Mouse (Mus musculus) intestine, embryonic 14.5 days (tissue): Measurements from ENCODE around the gene Rufy2. TPM values are rescaled to one million over a fixed set of nuclear protein-coding genes. Genes with fewer than 3 reads are reported as not detected.
A peak's percentile ranks its signal among the peaks of the same experiment; 100 is the strongest.

Source experiments
- ATAC-seq: fragments of 200-750 bp; cut with Nextera tagmentation; replicated peaks from 2 replicates; pipeline ENCODE4 v1.8.0; 2017; ENCODE audit warnings: low read depth, moderate number of reproducible peaks, moderate TSS enrichment, moderate library complexity; ENCODE audit not compliant: low FRiP score, low TSS enrichment
- DNase-seq: peaks from one replicate; pipeline ENCODE4 v3.0.0-alpha.2; 2018; ENCODE audit warnings: low spot score
- H3K27ac ChIP-seq: fragments of 300-500 bp; sonication (generic); 2 replicates; pipeline ENCODE4 v1.5.1; 2014; ENCODE audit warnings: low read depth, mild to moderate bottlenecking, control low read depth
- H3K27me3 ChIP-seq: fragments of 300-500 bp; sonication (generic); replicated peaks from 2 replicates; pipeline ENCODE4 v1.6.1; 2014; ENCODE audit warnings: low read length, control low read depth; ENCODE audit not compliant: control insufficient read depth, insufficient read depth
- H3K36me3 ChIP-seq: fragments of 300-500 bp; sonication (generic); 2 replicates; pipeline ENCODE4 v1.6.1; 2014; ENCODE audit warnings: low read length, control low read depth; ENCODE audit not compliant: control insufficient read depth, insufficient read depth
- H3K4me1 ChIP-seq: fragments of 300-500 bp; sonication (generic); replicated peaks from 2 replicates; pipeline ENCODE4 v1.6.1; 2014; ENCODE audit warnings: low read length, control low read depth, mixed read lengths; ENCODE audit not compliant: control insufficient read depth, insufficient read depth
- H3K4me2 ChIP-seq: fragments of 300-500 bp; sonication (generic); 2 replicates; pipeline ENCODE4 v1.6.1; 2014; ENCODE audit warnings: low read length
- H3K4me3 ChIP-seq: fragments of 300-500 bp; sonication (generic); 2 replicates; pipeline ENCODE4 v1.5.1; 2014; ENCODE audit warnings: low read depth, low read length, control low read depth, mixed read lengths
- H3K9ac ChIP-seq: fragments of 300-500 bp; sonication (generic); 2 replicates; pipeline ENCODE4 v1.6.1; 2014; ENCODE audit warnings: mild to moderate bottlenecking, low read length
- H3K9me3 ChIP-seq: fragments of 300-500 bp; sonication (generic); 2 replicates; pipeline ENCODE4 v1.6.1; 2016; ENCODE audit warnings: low read length, control low read depth; ENCODE audit not compliant: control insufficient read depth
- WGBS: fragments of 180-500 bp; shearing (Covaris S2); extraction: QIAGEN DNeasy Blood & Tissue Kit; methylation state at CpG from one replicate; pipeline ENCODE4 v1.1.7; 2014; 5-methylcytosine and 5-hydroxymethylcytosine counted together
- polyA plus RNA-seq: library from polyadenylated mRNA; unstranded; fragments of >200 nt; fragmentation: Nextera tagmentation; extraction: Ambion mirVana; gene quantifications from 2 replicates; pipeline ENCODE4 v1.2.1, GENCODE M21; 2014

Rufy2 gene
- polyA plus RNA-seq, result 20.0 and 22.8 TPM in 2 replicates

GRCm38 (mm10) chr10:62980039-62980954 is at the start of gene Rufy2:
TSS of gene Rufy2 (plus strand) at chr10:62980223.
- peaks cover 16% of the 10 kb centered on the region; the same call in 1 of the 2 replicates for H3K36me3 ChIP-seq
- H3K4me1 ChIP-seq, result 0 out of 2 replicates have a peak, but pooled peaks cover 5% of the 10 kb centered on the region
- DNase-seq (peak; percentile 93), ATAC-seq (peak; percentile 91)
- no peaks in the 10 kb centered on the region for H3K27me3 ChIP-seq
- WGBS, result under 1% methylated on average over 70 of the region's 77 CpGs
- H3K27ac ChIP-seq, result peak within 1 kb of the TSS; percentile 47; the same call in 1 of the 2 replicates
- H3K9ac ChIP-seq, result peak within 1 kb of the TSS; percentile 82
- H3K9me3 ChIP-seq, result no peaks in the 10 kb centered on the region
- H3K4me3 ChIP-seq, result peak within 1 kb of the TSS; percentile 66
- peak within 1 kb of the TSS; percentile 61 for H3K4me2 ChIP-seq

GRCm38 (mm10) chr10:62932381-62932780 is 47.6 kb upstream of the Rufy2 start:
- H3K4me3 ChIP-seq, result no peak overlapping the region
- no peaks in the 10 kb centered on the region for H3K27me3 ChIP-seq
- no peak for ATAC-seq
- no peaks in the 10 kb centered on the region for H3K9me3 ChIP-seq
- no peak overlapping the region for H3K9ac ChIP-seq
- WGBS, result 97% methylated on average over 1 of the region's 1 CpGs
- no peaks in the 10 kb centered on the region for H3K4me1 ChIP-seq
- peaks cover 36% of the 10 kb centered on the region for H3K36me3 ChIP-seq
- DNase-seq, result no peak
- no peak overlapping the region for H3K4me2 ChIP-seq
- no peak overlapping the region for H3K27ac ChIP-seq

GRCm38 (mm10) chr10:62944975-62945580 is 34.9 kb upstream of the Rufy2 start:
- ATAC-seq, result no peak
- H3K27ac ChIP-seq, result no peak overlapping the region

GRCm38 (mm10) chr10:62946738-62947471 is 33.1 kb upstream of the Rufy2 start, which contains the start of gene Dna2:
TSS of gene Dna2 (plus strand) at chr10:62947026.
- Histone ChIP-seq H3K4me1 (0 out of 2 replicates have a peak, but pooled peaks cover 3% of the 10 kb centered on the region), H3K4me3 (peak within 1 kb of the TSS; percentile 69), H3K27ac (peak within 1 kb of the TSS; percentile 77), H3K4me2 (peak within 1 kb of the TSS; percentile 75), H3K36me3 (peaks cover 34% of the 10 kb centered on the region), H3K9ac (peak within 1 kb of the TSS; percentile 69), H3K27me3 (no peaks in the 10 kb centered on the region), H3K9me3 (no peaks in the 10 kb centered on the region)
- DNase-seq, result peak; percentile 91
- peak; percentile 86 for ATAC-seq
- WGBS, result under 1% methylated on average over 61 of the region's 68 CpGs

More at GRCm38 (mm10) chr10:62944975-62945580, 34.9 kb upstream of the Rufy2 start:
- H3K9ac ChIP-seq, result no peak overlapping the region
- H3K9me3 ChIP-seq, result no peaks in the 10 kb centered on the region
- no peak for DNase-seq
- H3K27me3 ChIP-seq, result no peaks in the 10 kb centered on the region
- no peak overlapping the region for H3K4me2 ChIP-seq
- H3K4me1 ChIP-seq, result 0 out of 2 replicates have a peak, but pooled peaks cover 3% of the 10 kb centered on the region
- no peak overlapping the region for H3K4me3 ChIP-seq
- WGBS, result 85% methylated on average over 10 of the region's 10 CpGs
- H3K36me3 ChIP-seq, result peaks cover 30% of the 10 kb centered on the region

- no peaks in the 10 kb centered on the region for H3K27me3 ChIP-seq
- H3K4me2 ChIP-seq, result no peak overlapping the region
Measured at GRCm38 (mm10) chr10:62948551-62948950, 31.5 kb upstream of the Rufy2 start.

GRCm38 (mm10) chr10:62963956-62964355 is 16.1 kb upstream of the Rufy2 start:
- Histone ChIP-seq H3K36me3 (peaks cover 80% of the 10 kb centered on the region), H3K4me3 (no peak overlapping the region), H3K27me3 (no peaks in the 10 kb centered on the region), H3K27ac (no peak overlapping the region), H3K4me1 (no peaks in the 10 kb centered on the region), H3K9me3 (no peaks in the 10 kb centered on the region), H3K9ac (no peak overlapping the region), H3K4me2 (no peak overlapping the region)
- DNase-seq (no peak), ATAC-seq (no peak)
- WGBS, result 95% methylated on average over 7 of the region's 7 CpGs

More at GRCm38 (mm10) chr10:62948551-62948950, 31.5 kb upstream of the Rufy2 start:
- Histone ChIP-seq H3K27ac (no peak overlapping the region), H3K9me3 (no peaks in the 10 kb centered on the region), H3K36me3 (peaks cover 22% of the 10 kb centered on the region), H3K9ac (no peak overlapping the region), H3K4me1 (0 out of 2 replicates have a peak, but pooled peaks cover 3% of the 10 kb centered on the region), H3K4me3 (no peak overlapping the region)
- DNase-seq, result no peak
- ATAC-seq, result no peak
- WGBS, result 95% methylated on average over 7 of the region's 7 CpGs

- no peak overlapping the region for H3K4me2 ChIP-seq
- no peak overlapping the region for H3K27ac ChIP-seq
- 97% methylated on average over 11 of the region's 11 CpGs for WGBS
- H3K9me3 ChIP-seq, result no peaks in the 10 kb centered on the region
- ATAC-seq (no peak), DNase-seq (no peak)
- H3K4me3 ChIP-seq, result no peak overlapping the region
- H3K27me3 ChIP-seq, result no peaks in the 10 kb centered on the region
- H3K36me3 ChIP-seq, result peaks cover 64% of the 10 kb centered on the region
- H3K9ac ChIP-seq, result no peak overlapping the region
- no peaks in the 10 kb centered on the region for H3K4me1 ChIP-seq
Measured at GRCm38 (mm10) chr10:62965796-62966195, 14.2 kb upstream of the Rufy2 start.

GRCm38 (mm10) chr10:62966291-62966690 is 13.7 kb upstream of the Rufy2 start:
- H3K36me3 ChIP-seq, result peaks cover 59% of the 10 kb centered on the region
- H3K27ac ChIP-seq, result no peak overlapping the region
- H3K9me3 ChIP-seq, result no peaks in the 10 kb centered on the region
- ATAC-seq, result no peak
- no peak overlapping the region for H3K4me2 ChIP-seq
- H3K27me3 ChIP-seq, result no peaks in the 10 kb centered on the region
- H3K4me3 ChIP-seq, result no peak overlapping the region
- no peaks in the 10 kb centered on the region for H3K4me1 ChIP-seq
- no peak overlapping the region for H3K9ac ChIP-seq
- WGBS, result 94% methylated on average over 15 of the region's 15 CpGs
- no peak for DNase-seq
